Mouse (Mus musculus): ENCODE results near the gene Nxpe4. TPM values are rescaled to one million over a fixed set of nuclear protein-coding genes. Genes with fewer than 3 reads are reported as not detected.
A peak's percentile ranks its signal among the peaks of the same experiment; 100 is the strongest.
"Not testable (repeated sequence)": the region's sequence is repeated elsewhere in the genome, so short reads cannot be mapped to it uniquely, and the experiment has no call there.

The Nxpe4 gene
- polyA plus RNA-seq (2014; fragmentation: Nextera tagmentation; extraction: Ambion mirVana): 8.7 and 9.3 TPM in 2 replicates

GRCm38 (mm10) chr9:48161505-48162192, at the start of gene Nxpe4:
Gene Nxpe4 (plus strand): TSS chr9:48162023.
- H3K9ac ChIP-seq (replicated peaks; ENCODE audit: low read depth, low read length): no peak within 1 kb of the TSS; the same call in 1 of the 2 replicates
- peak within 1 kb of the TSS; percentile 47 for H3K4me2 ChIP-seq (ENCODE audit: low read depth, low read length)
- no peaks in the 10 kb centered on the region for H3K27me3 ChIP-seq (ENCODE audit: control insufficient read depth, insufficient read depth, low read length)
- no peak within 1 kb of the TSS for H3K27ac ChIP-seq (ENCODE audit: low read depth, low read length)
- H3K36me3 ChIP-seq (ENCODE audit: control insufficient read depth, insufficient read depth, low read length): no peaks in the 10 kb centered on the region
- no peaks in the 10 kb centered on the region for H3K4me1 ChIP-seq (ENCODE audit: control insufficient read depth, insufficient read depth, low read length)
- 33% methylated on average over 12 of the region's 12 CpGs for whole genome bisulfite sequencing
- peak; percentile 77 for ATAC-seq (ENCODE audit: low read depth)
- no peaks in the 10 kb centered on the region for H3K9me3 ChIP-seq (ENCODE audit: control insufficient read depth, low read length)
- peak within 1 kb of the TSS; percentile 37 for H3K4me3 ChIP-seq (ENCODE audit: low read depth, low read length)

- H3K4me1 ChIP-seq (ENCODE audit: control insufficient read depth, insufficient read depth, low read length): no peaks in the 10 kb centered on the region
- H3K4me2 ChIP-seq (ENCODE audit: low read depth, low read length): no peak overlapping the region
- no peaks in the 10 kb centered on the region for H3K36me3 ChIP-seq (ENCODE audit: control insufficient read depth, insufficient read depth, low read length)
- H3K27me3 ChIP-seq (ENCODE audit: control insufficient read depth, insufficient read depth, low read length): no peaks in the 10 kb centered on the region
- no peak overlapping the region for H3K9ac ChIP-seq (replicated peaks; ENCODE audit: low read depth, low read length)
- no peaks in the 10 kb centered on the region for H3K9me3 ChIP-seq (ENCODE audit: control insufficient read depth, low read length)
- ATAC-seq (ENCODE audit: low read depth): no peak
- H3K4me3 ChIP-seq (ENCODE audit: low read depth, low read length): no peak overlapping the region
- H3K27ac ChIP-seq (ENCODE audit: low read depth, low read length): no peak overlapping the region
- 44% methylated on average over 3 of the region's 3 CpGs for WGBS
Observed at GRCm38 (mm10) chr9:48126815-48127214, 35.0 kb upstream of the Nxpe4 start.

DNA sequence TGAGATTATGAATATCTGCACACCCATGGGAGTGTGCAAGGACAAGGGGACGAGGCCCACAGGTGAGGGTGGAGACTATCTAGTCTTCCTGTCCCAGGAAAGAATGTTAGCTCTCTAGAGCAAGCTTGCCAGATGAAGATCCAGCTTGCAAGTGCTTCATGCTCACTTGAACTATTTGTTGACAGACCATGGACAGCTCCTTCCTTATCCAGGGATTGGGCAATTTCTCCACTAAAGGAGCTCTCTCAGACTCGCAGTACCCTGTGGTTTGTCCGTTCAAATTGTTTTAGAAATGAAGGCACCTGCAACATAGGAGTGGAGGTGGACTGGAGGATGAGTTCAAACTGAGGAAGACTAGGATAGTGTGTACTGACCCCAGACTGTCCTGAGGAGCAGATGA, 24.3 kb upstream of the Nxpe4 start:
- 57% methylated on average over 3 of the region's 3 CpGs for WGBS
- H3K4me1 ChIP-seq (ENCODE audit: control insufficient read depth, insufficient read depth, low read length): no peaks in the 10 kb centered on the region
- H3K9ac ChIP-seq (replicated peaks; ENCODE audit: low read depth, low read length): no peak overlapping the region

DNA sequence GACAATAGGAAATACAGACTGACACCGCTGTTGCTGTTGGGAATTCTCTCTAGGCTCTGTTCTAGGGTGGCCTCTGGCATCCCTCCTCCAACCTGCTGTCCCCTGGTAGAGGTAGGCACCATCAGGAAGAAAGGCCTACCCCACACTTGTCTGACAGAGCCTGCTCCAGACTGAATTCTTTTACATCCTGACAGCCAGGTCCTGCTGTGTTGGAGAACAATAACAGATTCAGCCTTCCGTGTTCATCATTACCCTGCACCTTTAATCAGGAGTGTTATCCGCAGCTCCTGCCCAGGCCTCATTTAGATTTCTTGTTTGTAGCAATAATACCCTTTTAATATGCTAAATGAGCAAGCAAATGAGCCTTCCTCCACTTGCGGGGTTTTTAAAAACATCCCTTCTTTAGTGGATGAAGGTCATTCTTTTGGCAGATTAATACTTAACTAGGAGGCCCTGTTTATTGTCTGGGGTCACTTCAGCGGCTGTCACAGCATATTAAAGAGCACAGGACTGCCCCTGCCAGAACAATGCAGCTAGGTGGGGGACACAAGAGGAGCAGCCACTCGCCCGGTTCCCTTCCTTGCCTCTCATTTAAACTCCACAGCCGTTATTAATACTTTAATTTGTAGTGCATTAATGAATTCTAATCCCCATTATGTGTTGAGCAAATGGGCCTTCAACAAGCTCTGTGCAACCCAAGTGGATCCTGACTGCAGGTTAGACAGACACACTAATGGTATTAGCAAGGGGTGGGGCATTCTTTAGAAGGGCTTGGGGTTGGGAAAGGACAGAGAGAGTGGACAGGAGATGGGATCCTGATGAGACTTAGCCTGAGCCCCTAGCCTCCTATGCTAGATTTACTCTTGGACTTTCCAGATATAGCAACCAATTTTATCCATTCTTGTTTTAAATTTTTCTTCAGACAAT, 21.1 kb upstream of the Nxpe4 start:
- H3K9ac ChIP-seq (replicated peaks; ENCODE audit: low read depth, low read length): no peak overlapping the region
- no peaks in the 10 kb centered on the region for H3K27me3 ChIP-seq (ENCODE audit: control insufficient read depth, insufficient read depth, low read length)
- H3K4me3 ChIP-seq (ENCODE audit: low read depth, low read length): no peak overlapping the region
- H3K27ac ChIP-seq (ENCODE audit: low read depth, low read length): no peak overlapping the region
- no peak overlapping the region for H3K4me2 ChIP-seq (ENCODE audit: low read depth, low read length)
- H3K4me1 ChIP-seq (ENCODE audit: control insufficient read depth, insufficient read depth, low read length): no peaks in the 10 kb centered on the region
- no peaks in the 10 kb centered on the region for H3K9me3 ChIP-seq (ENCODE audit: control insufficient read depth, low read length)
- H3K36me3 ChIP-seq (ENCODE audit: control insufficient read depth, insufficient read depth, low read length): no peaks in the 10 kb centered on the region
- WGBS: 7% methylated on average over 8 of the region's 8 CpGs
- no peak for ATAC-seq (ENCODE audit: low read depth)

More for the DNA sequence above, 24.3 kb upstream of the Nxpe4 start:
- no peaks in the 10 kb centered on the region for H3K9me3 ChIP-seq (ENCODE audit: control insufficient read depth, low read length)
- no peaks in the 10 kb centered on the region for H3K27me3 ChIP-seq (ENCODE audit: control insufficient read depth, insufficient read depth, low read length)
- H3K4me2 ChIP-seq (ENCODE audit: low read depth, low read length): no peak overlapping the region
- no peak overlapping the region for H3K27ac ChIP-seq (ENCODE audit: low read depth, low read length)
- H3K4me3 ChIP-seq (ENCODE audit: low read depth, low read length): no peak overlapping the region
- H3K36me3 ChIP-seq (ENCODE audit: control insufficient read depth, insufficient read depth, low read length): no peaks in the 10 kb centered on the region
- ATAC-seq (ENCODE audit: low read depth): no peak

DNA sequence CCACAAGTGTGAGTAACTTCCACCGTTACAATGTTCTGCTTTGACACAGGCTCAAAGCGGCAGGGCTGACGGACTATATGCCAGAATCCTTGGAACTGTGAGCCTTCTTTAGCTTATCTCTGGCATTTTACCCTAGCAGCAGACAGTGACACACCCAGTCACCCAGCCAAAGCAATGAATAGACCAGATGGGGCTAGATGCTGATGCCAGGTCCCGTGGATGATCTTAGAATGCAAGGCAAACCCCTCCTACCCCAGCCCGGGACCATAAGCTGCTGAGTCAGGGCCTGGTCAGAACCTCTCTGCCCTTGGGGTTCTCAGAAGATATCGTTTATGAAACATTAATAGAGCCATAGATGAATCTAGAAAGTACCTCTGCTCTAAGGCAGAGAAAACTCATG, 19.2 kb upstream of the Nxpe4 start:
- Histone ChIP-seq H3K4me2 (ENCODE audit: low read depth, low read length) (no peak overlapping the region), H3K4me1 (ENCODE audit: control insufficient read depth, insufficient read depth, low read length) (no peaks in the 10 kb centered on the region), H3K9me3 (ENCODE audit: control insufficient read depth, low read length) (no peaks in the 10 kb centered on the region), H3K27ac (ENCODE audit: low read depth, low read length) (no peak overlapping the region), H3K4me3 (ENCODE audit: low read depth, low read length) (no peak overlapping the region), H3K36me3 (ENCODE audit: control insufficient read depth, insufficient read depth, low read length) (no peaks in the 10 kb centered on the region), H3K9ac (replicated peaks; ENCODE audit: low read depth, low read length) (no peak overlapping the region), H3K27me3 (ENCODE audit: control insufficient read depth, insufficient read depth, low read length) (no peaks in the 10 kb centered on the region)
- ATAC-seq (ENCODE audit: low read depth): no peak
- 86% methylated on average over 6 of the region's 6 CpGs for WGBS

DNA sequence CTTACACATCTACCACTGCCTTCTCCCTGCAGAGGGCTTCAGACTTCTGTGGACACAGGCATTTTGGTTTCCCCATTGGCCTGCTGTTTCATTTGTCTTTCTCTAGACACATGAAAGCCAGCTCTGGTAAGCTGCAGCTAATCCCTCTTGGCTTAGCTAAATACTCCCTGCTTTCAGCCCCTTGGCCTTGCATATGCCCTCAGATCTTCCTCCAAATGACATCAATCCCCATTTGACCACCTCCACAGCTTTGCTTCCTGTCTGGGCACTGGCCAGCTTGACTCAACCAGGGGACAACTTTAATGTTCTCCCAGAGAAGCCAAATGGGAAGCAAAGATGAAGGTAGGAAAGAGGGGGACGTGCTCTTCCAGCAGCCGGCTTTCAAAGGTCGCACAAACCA, 15.1 kb upstream of the Nxpe4 start:
- WGBS: 82% methylated on average over 3 of the region's 3 CpGs

GRCm38 (mm10) chr9:48166531-48166930, 4.7 kb downstream of the Nxpe4 start:
- WGBS: 55% methylated on average over 6 of the region's 6 CpGs
- not testable (repeated sequence) for H3K4me3 ChIP-seq (ENCODE audit: low read depth, low read length); H3K9me3 ChIP-seq (ENCODE audit: control insufficient read depth, low read length); H3K27me3 ChIP-seq (ENCODE audit: control insufficient read depth, insufficient read depth, low read length); ATAC-seq (ENCODE audit: low read depth); H3K4me2 ChIP-seq (ENCODE audit: low read depth, low read length); H3K9ac ChIP-seq (replicated peaks; ENCODE audit: low read depth, low read length); H3K36me3 ChIP-seq (ENCODE audit: control insufficient read depth, insufficient read depth, low read length); H3K27ac ChIP-seq (ENCODE audit: low read depth, low read length); H3K4me1 ChIP-seq (ENCODE audit: control insufficient read depth, insufficient read depth, low read length)

More for the DNA sequence above, 15.1 kb upstream of the Nxpe4 start:
- no peak overlapping the region for H3K4me3 ChIP-seq (ENCODE audit: low read depth, low read length)
- H3K4me1 ChIP-seq (ENCODE audit: control insufficient read depth, insufficient read depth, low read length): no peaks in the 10 kb centered on the region
- H3K36me3 ChIP-seq (ENCODE audit: control insufficient read depth, insufficient read depth, low read length): no peaks in the 10 kb centered on the region
- no peak for ATAC-seq (ENCODE audit: low read depth)
- H3K27me3 ChIP-seq (ENCODE audit: control insufficient read depth, insufficient read depth, low read length): no peaks in the 10 kb centered on the region
- no peak overlapping the region for H3K9ac ChIP-seq (replicated peaks; ENCODE audit: low read depth, low read length)
- no peaks in the 10 kb centered on the region for H3K9me3 ChIP-seq (ENCODE audit: control insufficient read depth, low read length)
- no peak overlapping the region for H3K27ac ChIP-seq (ENCODE audit: low read depth, low read length)
- H3K4me2 ChIP-seq (ENCODE audit: low read depth, low read length): no peak overlapping the region

- no peak overlapping the region for H3K27ac ChIP-seq (ENCODE audit: low read depth, low read length)
- WGBS: 54% methylated on average over 1 of the region's 1 CpGs
Observed at GRCm38 (mm10) chr9:48176764-48177163, 14.9 kb downstream of the Nxpe4 start.

GRCm38 (mm10) chr9:48181300-48181699, 19.5 kb downstream of the Nxpe4 start:
- Histone ChIP-seq H3K9ac (replicated peaks; ENCODE audit: low read depth, low read length) (no peak overlapping the region), H3K9me3 (ENCODE audit: control insufficient read depth, low read length) (no peaks in the 10 kb centered on the region), H3K4me3 (ENCODE audit: low read depth, low read length) (no peak overlapping the region), H3K27me3 (ENCODE audit: control insufficient read depth, insufficient read depth, low read length) (no peaks in the 10 kb centered on the region), H3K27ac (ENCODE audit: low read depth, low read length) (no peak overlapping the region), H3K4me2 (ENCODE audit: low read depth, low read length) (no peak overlapping the region), H3K4me1 (ENCODE audit: control insufficient read depth, insufficient read depth, low read length) (peaks cover 6% of the 10 kb centered on the region; the same call in 1 of the 2 replicates), H3K36me3 (ENCODE audit: control insufficient read depth, insufficient read depth, low read length) (no peaks in the 10 kb centered on the region)
- WGBS: 85% methylated on average over 7 of the region's 7 CpGs
- no peak for ATAC-seq (ENCODE audit: low read depth)

More at GRCm38 (mm10) chr9:48176764-48177163, 14.9 kb downstream of the Nxpe4 start:
- H3K9me3 ChIP-seq (ENCODE audit: control insufficient read depth, low read length): no peaks in the 10 kb centered on the region
- no peak overlapping the region for H3K4me2 ChIP-seq (ENCODE audit: low read depth, low read length)
- no peak overlapping the region for H3K9ac ChIP-seq (replicated peaks; ENCODE audit: low read depth, low read length)
- ATAC-seq (ENCODE audit: low read depth): no peak
- H3K36me3 ChIP-seq (ENCODE audit: control insufficient read depth, insufficient read depth, low read length): no peaks in the 10 kb centered on the region
- no peaks in the 10 kb centered on the region for H3K4me1 ChIP-seq (ENCODE audit: control insufficient read depth, insufficient read depth, low read length)
- H3K4me3 ChIP-seq (ENCODE audit: low read depth, low read length): no peak overlapping the region
- no peaks in the 10 kb centered on the region for H3K27me3 ChIP-seq (ENCODE audit: control insufficient read depth, insufficient read depth, low read length)

All from neural tube, embryonic 14.5 days (tissue).